Mouse (Mus musculus) heart, adult 2 months (tissue): Measurements from ENCODE around the gene Slc48a1.

ENCODE experiments used
- CTCF ChIP-seq: fragments of 200-600 bp; IDR thresholded peaks from 2 replicates; pipeline ENCODE4 v1.8.1; 2022; ENCODE audit warnings: antibody characterized with exemption, mild to moderate bottlenecking, moderate library complexity
- POLR2A ChIP-seq: fragments of 200-500 bp; IDR thresholded peaks from 2 replicates; pipeline ENCODE4 v1.6.1; 2011; ENCODE audit warnings: mild to moderate bottlenecking, low read depth, low read length, control low read depth; ENCODE audit not compliant: insufficient read depth

- TF ChIP-seq POLR2A = no peak; the same call in 1 of the 2 replicates
- no peak for TF ChIP-seq CTCF
Measured at GRCm38 (mm10) chr15:97839473-97839872, 61.2 kb downstream of the Slc48a1 start.
